26 mouse cellular contexts compared by ENCODE assay signal in the genomic region with DNA sequence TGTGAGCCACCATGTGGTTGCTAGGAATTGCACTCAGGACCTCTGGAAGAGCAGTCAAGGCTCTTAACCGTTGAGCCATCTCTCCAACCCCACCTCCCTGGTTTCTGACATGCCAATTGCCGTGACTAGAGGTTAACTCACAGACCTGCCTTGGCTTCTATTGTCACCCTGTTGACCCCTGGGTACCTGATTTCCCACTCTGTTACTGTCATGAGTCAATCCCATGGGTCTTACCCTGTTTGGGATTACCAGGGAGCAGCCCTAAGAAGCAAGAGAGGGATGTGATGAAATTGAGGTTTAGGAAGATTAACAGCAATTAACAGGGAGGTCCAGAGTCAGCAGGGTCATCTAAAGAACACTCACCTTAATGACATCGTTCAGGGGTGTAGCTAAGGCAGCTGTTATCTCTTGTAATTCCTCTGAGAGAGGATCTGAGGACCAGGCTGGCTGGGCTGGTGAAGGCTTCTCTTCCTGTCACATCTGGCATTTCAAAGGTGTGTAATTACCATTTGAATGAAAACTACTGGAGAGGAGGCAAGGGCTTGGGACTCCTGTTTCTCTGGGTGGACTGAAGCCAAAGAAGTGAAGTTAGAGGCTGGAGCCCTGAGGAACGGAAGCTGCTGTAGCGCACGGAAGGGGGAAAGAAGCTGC. TPM values are rescaled to one million over a fixed set of nuclear protein-coding genes. Genes with fewer than 3 reads are reported as not detected.
DNase-seq lines count a peak whose midpoint lies in the region; TF ChIP-seq lines count a peak whose summit lies in the region.
"Had no signal": no experiment of that assay in that cellular context is flagged by ENCODE, and none has a peak within 500 bp of the region (broad histone marks: within the 10 kb centered on the region; RNA-seq: fewer than 3 reads in every experiment).

No protein-coding gene starts in this region.

- peak overlapping the region; percentile 63 for H3K27ac ChIP-seq in ES-E14 (ENCODE audit: insufficient read depth, low read depth, low read length, poor library complexity, severe bottlenecking)
- H3K27ac ChIP-seq in forebrain, embryonic 10.5 days: no peak overlapping the region
- no peak overlapping the region for H3K27ac ChIP-seq in midbrain, embryonic 10.5 days (replicated peaks)
- H3K27ac ChIP-seq: embryonic facial prominence, embryonic 10.5 days; embryonic facial prominence, embryonic 13.5 days; forebrain, embryonic 13.5 days; heart, embryonic 15.5 days; hindbrain, embryonic 14.5 days had no signal

- H3K4me3 ChIP-seq in E14TG2a.4 (replicated peaks; ENCODE audit: low read length): peak overlapping the region; percentile 41
- peak overlapping the region in 1 of 2 experiments; percentile 17; a peak in 1 of 4 replicates for H3K4me3 ChIP-seq in ES-E14 (ENCODE audit: insufficient read depth in 1 of 2, low read depth in 1 of 2, low read length in 2 of 2, poor library complexity in 1 of 2, severe bottlenecking in 1 of 2)
- H3K4me3 ChIP-seq in forebrain, embryonic 10.5 days: no peak overlapping the region
- H3K4me3 ChIP-seq in midbrain, embryonic 10.5 days: no peak overlapping the region
- H3K4me3 ChIP-seq: embryonic facial prominence, embryonic 10.5 days; embryonic facial prominence, embryonic 13.5 days; erythroblast, embryonic 14.5 days; forebrain, embryonic 13.5 days; heart, embryonic 12.5 days; heart, embryonic 15.5 days had no signal

- no peaks in the 10 kb centered on the region for H3K27me3 ChIP-seq in E14TG2a.4 (ENCODE audit: insufficient read depth, low read length)
- no peaks in the 10 kb centered on the region for H3K27me3 ChIP-seq in forebrain, embryonic 10.5 days (ENCODE audit: poor library complexity, severe bottlenecking)
- no peaks in the 10 kb centered on the region for H3K27me3 ChIP-seq in midbrain, embryonic 10.5 days (ENCODE audit: low read depth, poor library complexity, severe bottlenecking)
- H3K27me3 ChIP-seq: embryonic facial prominence, embryonic 13.5 days; forebrain, embryonic 13.5 days; heart, embryonic 12.5 days; heart, embryonic 15.5 days; Patski had no signal

- DNase-seq in heart, adult 11 months: peak; percentile 64
- no peak for DNase-seq in heart, adult 8-10 months (ENCODE audit: low spot score)
- peak; percentile 69 for DNase-seq in ES-E14 (ENCODE audit: low read depth, low spot score)
- no peak for DNase-seq in forebrain, embryonic 10.5 days (ENCODE audit: extremely low spot score, low spot score)
- DNase-seq in midbrain, embryonic 10.5 days (ENCODE audit: low spot score): no peak
- DNase-seq: adrenal gland, adult 8-10 months; adrenal gland, postnatal 25 days; cerebellum, adult 11-12 months; cerebellum, adult 8-10 months; cerebellum, postnatal 10 days; cerebellum, postnatal 36 days; embryo, embryonic 11 days; gastrocnemius, postnatal 10 days; gastrocnemius, postnatal 36 days; heart, postnatal 10 days; heart, postnatal 36 days had no signal

- H3K9me3 ChIP-seq in E14TG2a.4 (ENCODE audit: low read length): no peaks in the 10 kb centered on the region
- H3K9me3 ChIP-seq in ES-E14 (ENCODE audit: control insufficient read depth, insufficient read depth, low read depth, low read length): no peaks in the 10 kb centered on the region
- H3K9me3 ChIP-seq in forebrain, embryonic 10.5 days: no peaks in the 10 kb centered on the region
- no peaks in the 10 kb centered on the region for H3K9me3 ChIP-seq in midbrain, embryonic 10.5 days (replicated peaks)
- H3K9me3 ChIP-seq: embryonic facial prominence, embryonic 10.5 days; embryonic facial prominence, embryonic 13.5 days; forebrain, embryonic 13.5 days; G1E; heart, embryonic 12.5 days; heart, embryonic 15.5 days had no signal

- no peak overlapping the region for H3K9ac ChIP-seq in ES-E14 (ENCODE audit: insufficient read depth, low read depth, low read length, poor library complexity, severe bottlenecking)
- H3K9ac ChIP-seq: embryonic facial prominence, embryonic 13.5 days; forebrain, embryonic 13.5 days; heart, embryonic 12.5 days; heart, embryonic 15.5 days; hindbrain, embryonic 14.5 days had no signal

- 46% methylated on average over 6 of the region's 6 CpGs for WGBS in forebrain, embryonic 10.5 days
- WGBS in midbrain, embryonic 10.5 days: 45% methylated on average over 6 of the region's 6 CpGs

- in situ Hi-C loops in ES-E14 (cut with MboI; ENCODE audit: low sequenced_read_pairs in 2 of 2, unreplicated experiment in 2 of 2): no loop called here

- H3K36me3 ChIP-seq in E14TG2a.4 (ENCODE audit: insufficient read depth, low read length): peaks cover 18% of the 10 kb centered on the region
- peaks cover 2% of the 10 kb centered on the region; the same call in 1 of the 2 replicates for H3K36me3 ChIP-seq in ES-E14 (ENCODE audit: control insufficient read depth, insufficient read depth, low read length, poor library complexity, severe bottlenecking)
- peaks cover 13% of the 10 kb centered on the region for H3K36me3 ChIP-seq in forebrain, embryonic 10.5 days (replicated peaks)
- peaks cover 13% of the 10 kb centered on the region for H3K36me3 ChIP-seq in midbrain, embryonic 10.5 days

- peaks cover 74% of the 10 kb centered on the region for H3K4me1 ChIP-seq in E14TG2a.4 (replicated peaks; ENCODE audit: low read depth, low read length)
- peaks cover 2 to 22% of the 10 kb centered on the region in 2 experiments; a peak in 2 of 4 replicates for H3K4me1 ChIP-seq in ES-E14 (ENCODE audit: control insufficient read depth in 2 of 2, insufficient read depth in 2 of 2, low read length in 2 of 2, poor library complexity in 1 of 2)
- H3K4me1 ChIP-seq in forebrain, embryonic 10.5 days: peaks cover 9% of the 10 kb centered on the region
- H3K4me1 ChIP-seq in midbrain, embryonic 10.5 days: peaks cover 13% of the 10 kb centered on the region

- no peak for TF ChIP-seq CTCF in E14TG2a.4 (conservative IDR thresholded peaks at IDR 0.05; ENCODE audit: low read length)

TF ChIP-seq in ES-E14, 5 proteins besides CTCF, POLR2A, EP300 and RAD21:
- TF ChIP-seq MAFK (IDR thresholded peaks at IDR 0.05; ENCODE audit: insufficient read depth, low read depth, low read length) (no peak), HCFC1 (IDR thresholded peaks at IDR 0.05; ENCODE audit: borderline replicate concordance, insufficient read depth, low read length) (no peak), ZNF384 (IDR thresholded peaks at IDR 0.05; ENCODE audit: low read depth, low read length) (no peak), ZC3H11A (IDR thresholded peaks at IDR 0.05; ENCODE audit: borderline replicate concordance, low read depth, low read length) (no peak), CHD2 (IDR thresholded peaks at IDR 0.05; ENCODE audit: low read depth, low read length) (no peak; the same call in 1 of the 2 replicates)

RNA-seq across cellular contexts. Expression of a gene that starts 6.7 kb away (rescaled TPM):
- total RNA-seq in heart, adult 8-10 months (2022): 10 to 100 TPM; 18.6 to 22.6 (median 21.4) TPM
- 47.1 and 63.7 TPM in 2 replicates for total RNA-seq in ES-E14 (2012; rRNA removed)
- polyA plus RNA-seq in forebrain, embryonic 10.5 days (2016; fragmentation: Nextera tagmentation; extraction: Ambion mirVana): 10.1 and 11.0 TPM in 2 replicates
- 8.4 and 9.8 TPM in 2 replicates for polyA plus RNA-seq in midbrain, embryonic 10.5 days (2016; fragmentation: Nextera tagmentation; extraction: Ambion mirVana)

RNA-seq across cellular contexts. Expression of a gene that starts 28.3 kb away (rescaled TPM):
- total RNA-seq in heart, adult 8-10 months (2022): 10 to 100 TPM; 21.4 to 53.5 (median 38.0) TPM
- total RNA-seq in ES-E14 (2012; rRNA removed): 334 and 403 TPM in 2 replicates
- polyA plus RNA-seq in forebrain, embryonic 10.5 days (2016; fragmentation: Nextera tagmentation; extraction: Ambion mirVana): 71.3 and 72.0 TPM in 2 replicates
- 68.7 and 71.9 TPM in 2 replicates for polyA plus RNA-seq in midbrain, embryonic 10.5 days (2016; fragmentation: Nextera tagmentation; extraction: Ambion mirVana)

Comparison
In these comparisons a context has a peak if more than half of its experiments do, and no peak if none do; other contexts are left out.
1. DNase-seq: peak in heart, adult 11 months (single experiment) and ES-E14 (single experiment); none in heart, adult 8-10 months (single experiment), forebrain, embryonic 10.5 days (single experiment) and midbrain, embryonic 10.5 days (single experiment).